In the genomic region with DNA sequence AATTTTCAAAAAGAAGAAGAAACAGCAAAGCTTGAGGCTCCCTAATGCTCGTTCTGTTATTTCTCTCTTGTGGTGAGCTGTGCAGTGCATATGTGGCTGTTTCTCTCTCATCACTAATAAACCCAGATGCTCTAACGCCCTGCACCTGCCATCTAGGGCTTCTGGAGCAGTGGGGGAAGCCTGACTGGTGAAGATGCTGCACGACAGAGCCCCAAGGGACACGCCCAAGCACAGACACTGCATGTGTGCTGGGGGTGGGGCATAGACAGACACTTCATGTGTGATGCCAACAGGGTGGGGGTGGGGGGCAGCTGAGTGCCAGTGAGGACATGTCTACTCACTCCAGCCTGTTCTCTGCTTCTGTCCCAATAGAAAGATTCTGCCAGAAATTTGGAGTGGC, we compare ENCODE assay signal across 10 mouse cellular contexts.
"Had no signal": no experiment of that assay in that cellular context is flagged by ENCODE, and none has a peak within 500 bp of the region (broad histone marks: within the 10 kb centered on the region; RNA-seq: fewer than 3 reads in every experiment).

No protein-coding gene starts in this region.

- H3K4me3 ChIP-seq: limb, embryonic 15.5 days; liver, embryonic 13.5 days; midbrain, embryonic 13.5 days had no signal

- H3K9ac ChIP-seq: limb, embryonic 15.5 days; liver, embryonic 13.5 days; midbrain, embryonic 13.5 days had no signal

- DNase-seq: kidney, adult 11 months; kidney, adult 9 months; kidney, postnatal 36 days; liver, embryonic 13.5 days; lung, adult 18-20 months; right cerebral cortex, postnatal 14 days had no signal

- H3K4me1 ChIP-seq: limb, embryonic 15.5 days; midbrain, embryonic 13.5 days had no signal

- H3K4me2 ChIP-seq: limb, embryonic 15.5 days; liver, embryonic 13.5 days; midbrain, embryonic 13.5 days had no signal

- ATAC-seq: hindbrain, postnatal 0 days; midbrain, embryonic 13.5 days had no signal

- H3K9me3 ChIP-seq: limb, embryonic 15.5 days; liver, embryonic 13.5 days; midbrain, embryonic 13.5 days had no signal

- H3K36me3 ChIP-seq: midbrain, embryonic 13.5 days had no signal

- H3K27ac ChIP-seq: hindbrain, postnatal 0 days; kidney, postnatal 0 days; limb, embryonic 15.5 days; liver, embryonic 13.5 days; midbrain, embryonic 13.5 days had no signal

- H3K27me3 ChIP-seq: limb, embryonic 15.5 days; liver, embryonic 13.5 days; midbrain, embryonic 13.5 days had no signal
